In genomic region chr17:29431553-29432297, GRCm38 (mm10) we compare ENCODE assay signal across 9 mouse cellular contexts. TPM values are rescaled to one million over a fixed set of nuclear protein-coding genes. Genes with fewer than 3 reads are reported as not detected.
DNase-seq lines count a peak whose midpoint lies in the region; ATAC-seq lines count a peak whose summit lies in the region.
"Had no signal": no experiment of that assay in that cellular context is flagged by ENCODE, and none has a peak within 500 bp of the region (broad histone marks: within the 10 kb centered on the region; RNA-seq: fewer than 3 reads in every experiment).

No protein-coding gene starts in this region.

- H3K27ac ChIP-seq in embryonic facial prominence, embryonic 13.5 days, result 0 out of 2 replicates have a peak overlapping the region, but pooled peaks have one; percentile 5
- H3K27ac ChIP-seq in liver, embryonic 13.5 days, result peak overlapping the region; percentile 99
- peak overlapping the region; percentile 25; the same call in 1 of the 2 replicates for H3K27ac ChIP-seq in stomach, embryonic 16.5 days (ENCODE audit: low read length)
- H3K27ac ChIP-seq: embryonic facial prominence, embryonic 15.5 days had no signal

- H3K4me1 ChIP-seq in embryonic facial prominence, embryonic 13.5 days, result peaks cover 21% of the 10 kb centered on the region
- peaks cover 88% of the 10 kb centered on the region for H3K4me1 ChIP-seq in liver, embryonic 13.5 days (replicated peaks)
- H3K4me1 ChIP-seq in stomach, embryonic 16.5 days (ENCODE audit: control insufficient read depth, insufficient read depth, low read length), result no peaks in the 10 kb centered on the region

- H3K9ac ChIP-seq in embryonic facial prominence, embryonic 13.5 days, result 0 out of 2 replicates have a peak overlapping the region, but pooled peaks have one; percentile 27
- peak overlapping the region; percentile 70 for H3K9ac ChIP-seq in liver, embryonic 13.5 days
- H3K9ac ChIP-seq in stomach, embryonic 16.5 days (ENCODE audit: low read length), result no peak overlapping the region
- H3K9ac ChIP-seq: embryonic facial prominence, embryonic 15.5 days had no signal

- no peak for ATAC-seq in embryonic facial prominence, embryonic 13.5 days (ENCODE audit: insufficient number of reproducible peaks, insufficient read depth, low FRiP score, low TSS enrichment, low read depth)
- ATAC-seq in liver, embryonic 13.5 days (ENCODE audit: low read depth), result no peak
- ATAC-seq in stomach, embryonic 16.5 days (ENCODE audit: insufficient read depth, low FRiP score), result peak; percentile 20; the same call in 1 of the 2 replicates

- no peak overlapping the region for H3K4me3 ChIP-seq in embryonic facial prominence, embryonic 13.5 days
- H3K4me3 ChIP-seq in liver, embryonic 13.5 days (replicated peaks), result no peak overlapping the region
- no peak overlapping the region for H3K4me3 ChIP-seq in stomach, embryonic 16.5 days (replicated peaks; ENCODE audit: low read length)
- H3K4me3 ChIP-seq: embryonic facial prominence, embryonic 15.5 days had no signal

- WGBS in embryonic facial prominence, embryonic 13.5 days, result 56% methylated on average over 8 of the region's 8 CpGs
- WGBS in liver, embryonic 13.5 days (ENCODE audit: insufficient replicate concordance), result 42% methylated on average over 8 of the region's 8 CpGs
- 49% methylated on average over 8 of the region's 8 CpGs for WGBS in stomach, embryonic 16.5 days

- peak; percentile 54 to 57 for DNase-seq in spleen, postnatal 36 days (ENCODE audit: low spot score in 2 of 2)
- no peak for DNase-seq in spleen, postnatal 14 days (ENCODE audit: low spot score in 2 of 2)
- no peak for DNase-seq in liver, embryonic 13.5 days
- DNase-seq in Muller cell, postnatal 12 days (ENCODE audit: inconsistent ontology term), result no peak
- no peak for DNase-seq in urinary bladder, postnatal 36 days (ENCODE audit: low spot score in 2 of 2)
- DNase-seq in testis, postnatal 14 days (ENCODE audit: low spot score), result no peak

- no peaks in the 10 kb centered on the region for H3K27me3 ChIP-seq in embryonic facial prominence, embryonic 13.5 days
- peaks cover 13% of the 10 kb centered on the region; the same call in 1 of the 2 replicates for H3K27me3 ChIP-seq in liver, embryonic 13.5 days
- no peaks in the 10 kb centered on the region for H3K27me3 ChIP-seq in stomach, embryonic 16.5 days (ENCODE audit: control insufficient read depth, insufficient read depth, low read length)
- H3K27me3 ChIP-seq: embryonic facial prominence, embryonic 15.5 days had no signal

- no peaks in the 10 kb centered on the region for H3K36me3 ChIP-seq in embryonic facial prominence, embryonic 13.5 days
- peaks cover 2% of the 10 kb centered on the region; the same call in 1 of the 2 replicates for H3K36me3 ChIP-seq in liver, embryonic 13.5 days
- no peaks in the 10 kb centered on the region for H3K36me3 ChIP-seq in stomach, embryonic 16.5 days (ENCODE audit: control insufficient read depth, insufficient read depth, low read length)
- H3K36me3 ChIP-seq: embryonic facial prominence, embryonic 15.5 days had no signal

- no peaks in the 10 kb centered on the region for H3K9me3 ChIP-seq in embryonic facial prominence, embryonic 13.5 days
- H3K9me3 ChIP-seq in liver, embryonic 13.5 days (replicated peaks), result peaks cover 5% of the 10 kb centered on the region; the same call in 1 of the 2 replicates
- H3K9me3 ChIP-seq in stomach, embryonic 16.5 days (replicated peaks; ENCODE audit: control insufficient read depth, low read length), result 0 out of 2 replicates have a peak, but pooled peaks cover 4% of the 10 kb centered on the region
- H3K9me3 ChIP-seq: embryonic facial prominence, embryonic 15.5 days had no signal

- H3K4me2 ChIP-seq in embryonic facial prominence, embryonic 13.5 days, result no peak overlapping the region
- H3K4me2 ChIP-seq in liver, embryonic 13.5 days, result no peak overlapping the region
- H3K4me2 ChIP-seq in stomach, embryonic 16.5 days (ENCODE audit: low read depth, low read length), result no peak overlapping the region
- H3K4me2 ChIP-seq: embryonic facial prominence, embryonic 15.5 days had no signal

RNA-seq across cellular contexts. Expression of gene Pim1, which starts 58.8 kb away (rescaled TPM):
- polyA plus RNA-seq in embryonic facial prominence, embryonic 13.5 days (2015; fragmentation: Nextera tagmentation; extraction: Ambion mirVana), result 16.1 and 17.4 TPM in 2 replicates
- 105 and 110 TPM in 2 replicates for polyA plus RNA-seq in liver, embryonic 13.5 days (2015; fragmentation: Nextera tagmentation; extraction: Ambion mirVana)
- 11.8 and 13.5 TPM in 2 replicates for polyA plus RNA-seq in stomach, embryonic 16.5 days (2015; fragmentation: Nextera tagmentation; extraction: Ambion mirVana)

Comparison
In these comparisons a context has a peak if more than half of its experiments do, and no peak if none do; other contexts are left out.
1. DNase-seq: peak in spleen, postnatal 36 days (2 of 2); none in spleen, postnatal 14 days (0 of 2), liver, embryonic 13.5 days (single experiment), Muller cell, postnatal 12 days (single experiment), urinary bladder, postnatal 36 days (0 of 2) and testis, postnatal 14 days (single experiment).
2. H3K27ac ChIP-seq: peak in every context shown above with its lines; median percentile 99 in liver, embryonic 13.5 days; 25 in stomach, embryonic 16.5 days; 5 in embryonic facial prominence, embryonic 13.5 days.